In the genomic region with DNA sequence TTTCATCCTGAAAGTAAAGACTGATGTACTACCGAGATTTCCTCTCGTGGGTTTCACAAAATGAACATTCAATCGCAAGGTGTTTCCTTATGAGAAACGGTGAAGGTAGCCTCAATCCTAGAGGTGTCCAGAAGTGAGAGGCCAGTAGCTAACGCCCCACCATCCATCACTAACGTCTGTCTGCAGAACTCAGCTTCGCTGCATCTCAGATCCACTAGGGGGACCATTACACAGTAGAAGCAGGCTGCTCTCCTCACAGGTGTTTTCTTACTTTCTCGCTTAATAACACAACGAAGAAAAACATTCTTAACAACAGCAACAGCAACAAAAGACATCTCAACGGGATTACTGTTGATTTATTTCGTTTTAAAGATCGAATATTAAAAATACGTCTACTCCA, we compare ENCODE assay signal across 8 mouse cellular contexts.
DNase-seq lines count a peak whose midpoint lies in the region; ATAC-seq and TF ChIP-seq lines count a peak whose summit lies in the region.
"Had no signal": no experiment of that assay in that cellular context is flagged by ENCODE, and none has a peak within 500 bp of the region (broad histone marks: within the 10 kb centered on the region; RNA-seq: fewer than 3 reads in every experiment).

No protein-coding gene starts in this region.

- no peaks in the 10 kb centered on the region for H3K27me3 ChIP-seq in kidney, postnatal 0 days (ENCODE audit: insufficient read depth, low read length)
- no peaks in the 10 kb centered on the region for H3K27me3 ChIP-seq in kidney, embryonic 14.5 days (ENCODE audit: control insufficient read depth, insufficient read depth, low read length)

- no peak overlapping the region for H3K4me3 ChIP-seq in kidney, postnatal 0 days (replicated peaks; ENCODE audit: low read depth, low read length)
- no peak overlapping the region for H3K4me3 ChIP-seq in kidney, embryonic 14.5 days (ENCODE audit: low read length)

- H3K9me3 ChIP-seq in kidney, postnatal 0 days (replicated peaks; ENCODE audit: low read length), result 0 out of 2 replicates have a peak, but pooled peaks cover 3% of the 10 kb centered on the region
- H3K9me3 ChIP-seq in kidney, embryonic 14.5 days (ENCODE audit: control insufficient read depth, low read length), result peaks cover 5% of the 10 kb centered on the region

- no peak overlapping the region for H3K27ac ChIP-seq in kidney, postnatal 0 days
- no peak overlapping the region for H3K27ac ChIP-seq in kidney, embryonic 14.5 days (ENCODE audit: low read depth, low read length)

- no peak for ATAC-seq in kidney, postnatal 0 days (replicated peaks; ENCODE audit: low FRiP score, low read depth)
- no peak for ATAC-seq in kidney, embryonic 14.5 days (ENCODE audit: low FRiP score, low TSS enrichment)
- peak; percentile 63; the same call in 1 of the 2 replicates for ATAC-seq in common myeloid progenitor, adult 5-6 weeks (replicated peaks; ENCODE audit: low read depth, poor library complexity, severe bottlenecking)

- no peak overlapping the region for H3K4me2 ChIP-seq in kidney, postnatal 0 days (ENCODE audit: low read length)
- no peak overlapping the region for H3K4me2 ChIP-seq in kidney, embryonic 14.5 days (replicated peaks; ENCODE audit: low read depth, low read length)
- H3K4me2 ChIP-seq: midbrain, embryonic 11.5 days had no signal

- TF ChIP-seq CTCF in kidney, postnatal 0 days (IDR thresholded peaks at IDR 0.05; ENCODE audit: low read depth), result peak; percentile 67

- no peaks in the 10 kb centered on the region for H3K36me3 ChIP-seq in kidney, postnatal 0 days (ENCODE audit: insufficient read depth, low read length)
- H3K36me3 ChIP-seq in kidney, embryonic 14.5 days (ENCODE audit: control insufficient read depth, insufficient read depth, low read length), result no peaks in the 10 kb centered on the region

- 64% methylated on average over 13 of the region's 13 CpGs for WGBS in kidney, postnatal 0 days
- WGBS in kidney, embryonic 14.5 days, result 70% methylated on average over 13 of the region's 13 CpGs

- H3K4me1 ChIP-seq in kidney, postnatal 0 days (replicated peaks; ENCODE audit: insufficient read depth, low read length), result no peaks in the 10 kb centered on the region
- H3K4me1 ChIP-seq in kidney, embryonic 14.5 days (ENCODE audit: control insufficient read depth, insufficient read depth, low read length), result no peaks in the 10 kb centered on the region

- DNase-seq in kidney, postnatal 0 days (ENCODE audit: low spot score), result peak; percentile 48
- DNase-seq in R1 (ENCODE audit: low read depth, low spot score), result peak; percentile 53
- DNase-seq in lung, postnatal 14 days, result peak; percentile 11
- DNase-seq in urinary bladder, postnatal 25 days (ENCODE audit: low spot score), result no peak
- DNase-seq in adrenal gland, postnatal 25 days, result no peak

- H3K9ac ChIP-seq in kidney, postnatal 0 days (ENCODE audit: low read depth, low read length), result no peak overlapping the region
- H3K9ac ChIP-seq in kidney, embryonic 14.5 days (ENCODE audit: low read depth, low read length), result no peak overlapping the region

Comparison
In these comparisons a context has a peak if more than half of its experiments do, and no peak if none do; other contexts are left out.
1. DNase-seq: peak in kidney, postnatal 0 days (single experiment), R1 (single experiment) and lung, postnatal 14 days (single experiment); none in urinary bladder, postnatal 25 days (single experiment) and adrenal gland, postnatal 25 days (single experiment).